Mouse (Mus musculus): ENCODE measurements at regions not wholly inside any gene's neighbourhood (a gene's known extent, or its start where the extent isn't known, plus 50 kb on each side); places are given as distances from the start of the nearest gene placed in this dataset.

DNA sequence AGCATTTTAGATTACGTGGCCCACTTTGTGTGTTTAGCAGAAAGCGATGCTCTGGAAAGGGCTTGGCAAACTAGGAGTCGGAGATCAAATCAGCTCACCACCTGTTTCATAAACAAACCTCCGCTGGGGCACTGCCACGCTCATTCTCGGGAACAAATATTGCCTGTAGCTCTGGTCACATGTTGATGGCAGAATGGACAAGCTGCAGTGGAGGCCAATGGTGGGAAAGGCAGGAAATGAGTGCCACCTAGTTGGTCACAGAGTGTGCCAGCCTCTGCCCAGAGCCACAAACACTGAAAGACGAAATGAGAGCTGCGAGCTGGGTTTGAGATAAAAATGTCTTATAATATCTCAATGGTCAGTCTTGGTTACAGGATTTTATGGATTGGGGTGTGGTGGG lies 259.2 kb upstream of the Csf3r start:
- DNase-seq (ENCODE audit: low spot score in 2 of 2) = no peak

DNA sequence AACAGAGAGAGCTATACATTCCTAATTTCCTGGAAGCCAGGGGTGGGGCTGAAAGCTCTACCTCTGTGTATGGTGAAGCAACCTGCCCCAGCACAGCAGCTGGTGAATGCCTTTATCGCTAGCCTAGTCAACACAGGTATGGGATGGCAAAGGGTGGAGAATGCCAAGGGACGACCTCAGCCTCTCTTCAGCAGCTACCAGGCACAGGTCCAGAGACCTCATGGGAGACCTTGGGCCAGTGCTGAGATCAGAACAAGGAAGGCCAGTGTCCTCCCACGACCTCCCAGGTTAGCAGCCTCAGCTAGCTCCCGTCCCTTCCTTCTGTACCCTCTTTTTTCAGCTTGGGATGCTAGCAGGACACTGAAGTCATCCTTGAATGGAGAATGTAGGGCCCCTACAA lies 247.2 kb upstream of the Csf3r start:
- DNase-seq (ENCODE audit: low spot score in 2 of 2) = no peak

DNA sequence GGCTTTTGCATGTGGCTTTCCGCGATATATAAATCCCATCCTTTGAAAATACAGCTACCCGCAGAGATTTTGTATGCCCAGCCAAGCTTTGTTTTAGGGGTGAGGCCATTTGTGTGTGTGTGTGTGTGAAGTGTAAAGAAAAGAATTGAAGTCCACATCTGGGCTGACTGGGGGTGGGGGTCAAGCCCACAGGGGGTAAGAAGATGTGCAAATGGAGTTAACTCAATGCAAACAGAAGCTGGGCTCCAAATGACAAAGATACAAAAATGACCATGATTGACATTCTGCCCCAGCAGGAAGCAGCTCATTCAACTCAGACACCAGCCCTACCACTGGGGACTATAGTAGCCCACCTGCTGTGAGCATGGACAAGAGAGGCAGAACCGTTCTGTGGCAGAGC lies 244.2 kb upstream of the Csf3r start:
- no peak for DNase-seq (ENCODE audit: low spot score in 2 of 2)

DNA sequence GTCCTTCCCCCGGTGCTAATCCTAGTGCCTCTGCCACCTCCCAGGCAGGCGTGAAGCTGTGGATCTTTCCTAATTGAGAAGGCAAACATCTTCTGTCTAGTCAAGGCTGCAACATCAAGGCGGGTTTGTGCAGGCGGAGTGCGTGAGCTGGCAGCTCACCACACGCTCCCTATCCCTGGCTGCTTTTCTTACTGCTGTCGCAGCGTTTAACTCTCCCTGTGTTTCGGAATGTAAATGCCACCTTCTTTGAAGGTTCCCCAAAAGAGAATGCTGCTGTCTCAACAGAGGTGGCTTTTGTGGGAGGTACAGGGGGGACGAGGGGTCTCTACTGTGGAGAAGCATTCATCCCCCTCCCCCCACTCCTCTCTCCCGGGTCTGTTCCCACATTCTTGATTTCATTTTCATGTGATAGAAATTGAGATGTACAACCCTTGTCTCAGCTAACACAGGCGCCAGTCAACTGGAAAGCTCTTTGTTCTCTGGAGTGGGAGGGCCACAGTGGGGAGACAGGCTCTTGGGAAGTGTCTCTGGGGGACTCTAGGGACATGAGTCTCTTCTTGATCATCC lies 243.3 kb upstream of the Csf3r start:
- DNase-seq (ENCODE audit: low spot score in 2 of 2) = peak; percentile 33 to 59

DNA sequence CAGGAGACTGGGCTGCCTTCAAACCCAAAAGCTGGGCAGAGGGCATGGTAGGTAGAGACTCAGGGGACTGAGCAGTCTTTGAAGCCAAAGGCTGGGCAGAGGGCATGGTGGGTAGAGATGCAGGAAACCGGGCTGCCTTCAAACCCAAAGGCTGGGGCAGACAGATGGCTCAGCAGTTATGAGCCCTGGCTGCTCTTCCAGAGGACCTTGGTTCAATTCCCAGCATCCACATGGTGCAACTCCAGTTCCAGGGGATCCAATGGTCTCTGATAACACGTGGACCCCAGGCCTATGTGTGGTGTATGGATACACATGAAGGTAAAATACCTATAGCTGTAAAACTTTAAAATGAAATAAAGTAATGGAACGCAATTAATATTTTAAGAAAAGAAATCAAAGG lies 242.0 kb upstream of the Csf3r start:
- DNase-seq (ENCODE audit: low spot score in 2 of 2) = no peak

DNA sequence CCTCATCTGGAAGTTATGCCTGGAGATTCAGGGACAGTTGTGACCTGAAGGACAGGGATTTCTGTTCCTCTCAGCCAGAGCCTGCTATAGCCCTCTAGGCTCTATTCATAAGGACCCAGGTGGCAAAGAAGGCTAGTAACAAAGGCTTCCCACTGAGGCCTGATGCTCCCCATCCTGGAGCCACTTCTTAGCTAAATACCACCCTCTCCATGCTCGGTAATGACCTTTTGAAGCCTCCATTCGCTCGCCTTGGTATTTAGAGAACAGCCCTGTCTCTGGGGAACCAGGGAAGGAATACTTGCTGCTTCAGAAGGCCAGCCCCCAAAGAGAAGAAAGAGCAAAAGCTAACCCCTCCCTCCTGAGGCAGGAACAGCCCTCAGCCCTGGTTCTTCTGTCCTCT lies 238.3 kb upstream of the Csf3r start:
- DNase-seq (ENCODE audit: low spot score in 2 of 2) = no peak

DNA sequence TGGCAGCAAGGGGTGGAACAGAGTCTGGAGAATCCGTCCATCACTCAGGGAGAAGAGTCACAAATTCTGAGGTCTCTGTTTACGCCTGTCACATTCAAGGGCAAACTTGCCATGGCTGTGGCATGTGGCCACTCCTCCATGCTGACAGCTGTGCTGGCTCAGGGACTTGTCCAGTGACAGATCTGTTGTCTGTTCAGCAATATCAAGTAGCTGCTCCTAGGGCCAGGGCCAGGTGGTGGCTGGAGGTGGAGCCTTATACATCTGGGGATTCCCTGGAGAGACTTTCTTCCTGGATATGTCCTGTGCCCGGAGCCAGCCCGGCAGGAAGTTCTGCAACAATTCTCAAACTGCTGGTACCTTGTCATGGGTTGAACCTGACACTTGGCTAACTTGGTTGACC lies 229.7 kb upstream of the Csf3r start:
- no peak for DNase-seq (ENCODE audit: low spot score in 2 of 2)

DNA sequence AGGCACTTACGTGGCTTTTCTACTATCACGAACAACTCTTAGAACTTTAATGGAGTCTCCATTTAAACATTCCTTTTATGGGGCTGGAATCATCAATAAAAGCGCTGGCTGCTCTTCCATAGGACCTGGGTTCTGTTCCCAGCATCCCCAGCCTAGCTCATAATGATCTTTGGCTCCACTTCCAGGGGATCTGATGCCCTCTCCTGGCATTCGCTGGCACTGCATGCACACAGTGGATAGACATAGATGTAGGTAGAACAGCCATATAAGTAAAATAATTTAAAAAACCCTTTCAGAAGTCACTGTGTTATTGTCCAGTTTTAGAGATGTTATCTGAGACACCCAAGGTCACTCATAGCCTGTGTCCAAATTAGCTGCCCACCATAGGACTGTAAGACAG lies 216.4 kb upstream of the Csf3r start:
- no peak for DNase-seq (ENCODE audit: low spot score in 2 of 2)

DNA sequence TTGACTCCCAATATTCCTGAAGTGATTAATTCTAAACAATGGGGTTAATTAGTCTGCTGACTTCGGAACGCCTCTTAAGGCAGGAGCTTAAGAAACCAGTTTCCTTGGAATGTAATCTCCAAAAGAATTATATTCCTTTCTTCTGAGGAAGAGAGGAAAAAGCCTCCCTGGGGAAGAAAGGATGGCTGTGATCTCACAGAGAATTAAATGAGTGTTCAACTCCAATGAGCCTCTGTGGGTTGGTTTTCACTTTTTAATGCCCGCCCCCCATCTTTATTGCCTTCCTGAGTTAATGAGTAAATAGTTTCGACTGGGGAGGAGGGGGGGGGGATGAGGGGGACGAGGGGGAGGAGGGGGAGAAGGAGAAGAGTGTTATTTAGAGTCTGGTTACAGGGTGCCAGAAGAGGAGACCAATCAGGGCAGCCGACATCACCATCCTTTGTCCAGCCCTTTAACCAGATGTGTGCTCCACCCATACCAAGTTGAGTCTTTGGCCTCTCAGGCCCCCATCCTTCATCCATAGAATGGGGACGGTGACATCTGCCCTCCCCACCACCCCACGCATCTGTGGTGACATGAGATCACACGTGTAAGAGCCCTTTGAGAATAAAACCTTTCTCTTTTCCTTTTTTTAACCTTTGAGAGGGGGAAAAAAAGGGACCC lies 214.8 kb upstream of the Csf3r start:
- no peak for DNase-seq (ENCODE audit: low spot score in 2 of 2)

DNA sequence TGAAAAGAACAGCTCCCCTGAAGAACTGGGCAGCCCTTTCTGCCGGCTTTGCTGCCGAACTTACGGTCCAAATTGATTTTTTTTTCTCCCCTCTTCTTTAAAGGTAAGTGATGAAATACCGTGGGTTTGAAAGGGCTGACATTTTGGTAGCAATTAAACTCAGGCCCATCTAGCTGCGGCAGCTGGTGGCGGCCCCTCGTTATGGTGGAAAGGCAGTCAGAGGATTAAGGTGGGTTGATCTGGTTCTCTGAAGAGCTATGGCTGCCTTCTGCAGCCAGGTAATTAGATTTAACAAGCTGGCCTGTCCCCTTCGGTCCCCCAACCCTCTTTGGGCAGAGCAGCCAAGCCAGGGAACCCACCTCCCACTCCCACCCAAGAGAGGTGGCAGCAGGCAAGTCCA lies 214.1 kb upstream of the Csf3r start:
- DNase-seq (ENCODE audit: low spot score in 2 of 2) = no peak

DNA sequence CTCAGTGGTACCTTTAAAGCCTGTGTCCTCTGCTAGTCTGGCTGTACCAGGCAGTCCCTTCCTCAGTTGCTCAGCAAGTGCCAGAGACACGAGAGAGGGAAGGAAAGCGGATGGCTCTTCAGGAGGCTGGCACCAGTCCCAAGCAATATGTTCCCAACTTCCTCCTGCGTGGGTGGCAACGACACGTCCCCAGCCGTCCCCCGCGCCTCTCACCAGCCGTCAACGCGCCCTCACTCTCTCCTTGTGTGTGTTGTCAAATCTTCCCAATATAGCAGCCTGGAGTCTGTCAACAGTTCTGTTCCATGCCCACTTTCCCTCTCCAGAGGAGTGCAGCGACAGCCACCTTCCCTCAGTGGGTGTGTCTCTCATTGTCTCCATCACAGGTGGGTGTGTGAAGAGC lies 210.0 kb upstream of the Csf3r start:
- DNase-seq (ENCODE audit: low spot score in 2 of 2) = peak; percentile 75 to 87

DNA sequence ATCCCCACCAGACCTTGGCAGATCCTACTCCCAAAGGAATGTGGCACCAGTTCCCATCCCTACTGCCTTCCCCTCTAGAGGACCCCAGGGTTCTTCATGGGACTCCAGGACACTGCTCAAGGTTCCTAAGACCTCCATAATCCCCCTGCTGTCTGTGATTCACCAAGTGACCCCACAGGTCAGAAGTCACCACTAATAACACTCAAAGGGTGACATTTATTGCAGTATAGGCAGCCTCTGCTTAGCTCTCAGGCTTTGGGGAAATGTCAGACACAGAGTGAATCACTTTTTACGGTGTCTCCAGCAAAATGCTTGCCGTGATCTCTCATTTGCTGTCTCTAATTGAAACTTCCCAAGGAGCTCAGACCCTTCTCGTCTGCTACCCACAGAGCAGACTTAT lies 209.1 kb upstream of the Csf3r start:
- no peak for DNase-seq (ENCODE audit: low spot score in 2 of 2)

DNA sequence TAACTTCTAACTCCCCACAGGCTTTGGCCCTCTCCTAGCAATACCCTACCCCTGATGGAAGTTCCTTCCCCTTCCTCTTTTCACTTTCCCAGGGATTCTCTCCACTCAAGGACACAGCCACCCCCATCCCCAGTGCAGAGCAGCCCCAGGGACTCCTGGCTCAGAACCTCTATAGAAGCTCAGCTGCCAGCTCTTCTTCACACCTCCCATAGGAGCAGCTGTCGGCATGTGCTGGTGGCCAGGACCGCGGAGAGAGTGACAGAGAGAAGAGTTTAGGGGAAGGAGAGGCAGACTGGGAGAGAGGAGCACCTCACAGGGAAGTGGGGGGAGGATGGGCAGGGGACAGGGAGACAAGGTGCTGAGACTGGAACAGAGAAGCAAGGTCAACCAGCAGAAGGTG lies 199.8 kb upstream of the Csf3r start:
- DNase-seq (ENCODE audit: low spot score in 2 of 2) = peak; percentile 50 to 65

DNA sequence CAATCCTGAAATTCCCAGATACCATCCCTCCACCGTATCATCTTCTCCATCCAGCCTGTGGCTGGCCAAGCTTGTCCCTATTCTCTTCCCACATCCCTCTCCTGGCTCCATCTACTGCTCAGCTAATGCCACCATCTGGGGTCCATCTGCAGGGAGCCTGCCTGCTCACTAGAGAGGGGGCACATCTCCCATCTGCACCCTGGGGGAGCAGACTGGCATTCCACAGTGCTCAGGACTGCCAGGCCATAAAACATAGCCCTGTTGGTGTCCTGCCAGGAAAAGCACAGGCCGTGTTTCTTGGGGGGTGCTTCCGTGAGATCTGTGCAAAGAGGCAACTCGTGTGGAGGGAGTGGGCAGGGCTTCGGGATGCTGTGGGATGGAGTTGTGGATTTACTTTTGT lies 197.9 kb upstream of the Csf3r start:
- DNase-seq (ENCODE audit: low spot score in 2 of 2) = peak; percentile 65 to 68

DNA sequence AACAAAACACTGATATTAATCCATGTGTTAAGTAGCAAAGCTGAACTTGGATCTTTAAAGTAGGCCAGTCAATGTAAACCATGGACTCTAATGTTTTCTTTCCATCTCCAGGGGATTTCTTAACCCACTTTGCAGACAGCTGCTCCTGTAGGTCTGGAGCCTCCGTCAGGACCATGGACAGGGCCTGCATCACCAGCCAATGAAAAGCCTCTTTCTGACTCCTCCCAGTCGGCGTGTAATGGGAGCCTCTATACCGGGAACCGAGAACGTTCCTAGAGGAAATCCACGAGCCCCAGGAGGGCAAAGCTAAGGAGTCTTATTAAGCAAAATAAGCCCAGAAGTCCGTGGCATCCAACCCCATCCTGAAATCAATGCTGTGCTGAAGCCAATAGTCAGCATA lies 189.1 kb upstream of the Csf3r start:
- DNase-seq (ENCODE audit: low spot score in 2 of 2) = no peak

DNA sequence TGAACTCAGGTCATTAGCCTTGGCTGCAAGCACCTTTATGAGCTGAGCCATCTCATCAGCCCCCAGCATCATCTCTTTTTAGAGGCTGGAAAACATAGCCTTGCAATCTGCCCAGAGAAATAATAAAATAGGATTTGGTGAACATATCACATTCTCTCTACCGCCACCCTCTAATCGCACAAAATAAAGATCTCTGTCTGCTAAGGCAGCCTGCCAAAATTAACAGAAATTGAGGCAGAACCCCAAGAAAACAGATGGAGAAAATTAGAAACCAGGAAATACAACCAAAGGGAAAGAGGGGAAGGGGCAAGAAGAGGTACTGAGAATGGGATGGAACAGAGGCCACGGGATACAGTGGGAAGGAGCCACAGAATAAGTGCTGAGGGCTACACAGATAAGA lies 176.8 kb upstream of the Csf3r start:
- DNase-seq (ENCODE audit: low spot score in 2 of 2) = peak; percentile 43 to 65

DNA sequence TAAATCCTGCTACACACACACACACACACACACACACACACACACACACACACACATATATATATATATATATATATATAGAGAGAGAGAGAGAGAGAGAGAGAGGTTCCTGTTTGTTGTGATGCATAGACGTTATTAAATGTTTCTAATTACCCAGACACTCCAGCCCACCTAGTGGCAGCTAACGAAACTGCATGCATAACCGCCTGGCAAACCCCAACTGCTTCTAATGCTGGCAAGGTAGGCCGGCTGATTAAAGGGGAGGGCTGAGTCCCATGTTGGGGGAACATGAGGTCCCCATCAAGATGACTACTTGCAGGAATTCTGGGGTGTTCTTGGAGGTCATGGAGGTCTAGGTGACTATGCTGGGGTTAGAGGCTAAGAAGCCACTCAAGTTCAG lies 174.1 kb upstream of the Csf3r start:
- DNase-seq (ENCODE audit: low spot score in 2 of 2) = peak; percentile 44 to 84

DNA sequence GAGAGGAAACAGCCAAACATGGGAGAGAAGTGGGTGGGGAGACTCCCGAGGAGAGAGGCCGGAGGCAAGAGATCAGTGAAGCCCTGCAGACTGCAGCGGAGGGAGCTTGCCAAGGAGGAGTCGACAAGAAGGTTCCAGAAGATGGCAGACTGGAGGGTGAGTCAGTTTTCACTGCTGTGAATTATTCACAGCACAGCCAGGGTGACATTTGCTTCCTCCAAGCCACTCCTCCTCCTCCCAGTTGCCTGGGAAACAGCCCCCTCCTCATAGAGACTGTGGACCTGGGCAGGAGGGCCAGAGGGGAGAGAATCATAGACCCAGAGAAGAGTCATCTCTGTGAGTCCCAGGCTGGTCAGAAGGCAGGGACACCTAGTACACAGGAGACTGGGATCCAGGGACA lies 171.8 kb upstream of the Csf3r start:
- DNase-seq (ENCODE audit: low spot score in 2 of 2) = peak; percentile 9 to 20

DNA sequence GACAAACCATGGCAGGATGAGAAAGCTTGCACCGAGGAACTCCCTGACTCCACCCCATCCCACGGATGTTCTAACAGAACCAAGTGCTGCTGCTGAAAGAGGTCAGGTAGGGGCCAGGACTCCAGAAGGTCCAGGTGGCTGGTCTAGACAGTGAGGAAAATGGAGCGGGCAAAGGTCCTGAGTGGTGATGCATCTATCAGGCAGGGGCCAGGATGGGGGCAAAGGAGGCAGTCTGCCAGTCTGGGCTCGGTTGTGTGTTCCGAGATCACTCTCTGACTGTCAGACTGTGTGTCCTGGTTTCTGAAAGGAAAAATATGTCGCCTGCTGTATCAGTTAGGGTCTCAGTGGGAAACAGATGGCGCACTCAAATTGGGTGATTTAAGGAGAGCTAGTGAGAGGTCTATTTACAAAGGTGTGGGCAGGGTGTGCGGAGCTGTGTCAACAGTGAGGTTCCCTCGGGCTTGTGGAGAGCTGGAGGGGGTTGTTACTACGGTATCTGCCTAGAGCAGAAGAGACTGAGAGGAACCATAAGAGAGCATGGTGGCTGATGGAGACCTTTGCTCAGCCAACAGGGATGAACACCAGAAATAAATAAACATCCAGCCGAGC lies 168.3 kb upstream of the Csf3r start:
- peak; percentile 10 to 19 for DNase-seq (ENCODE audit: low spot score in 2 of 2)

DNA sequence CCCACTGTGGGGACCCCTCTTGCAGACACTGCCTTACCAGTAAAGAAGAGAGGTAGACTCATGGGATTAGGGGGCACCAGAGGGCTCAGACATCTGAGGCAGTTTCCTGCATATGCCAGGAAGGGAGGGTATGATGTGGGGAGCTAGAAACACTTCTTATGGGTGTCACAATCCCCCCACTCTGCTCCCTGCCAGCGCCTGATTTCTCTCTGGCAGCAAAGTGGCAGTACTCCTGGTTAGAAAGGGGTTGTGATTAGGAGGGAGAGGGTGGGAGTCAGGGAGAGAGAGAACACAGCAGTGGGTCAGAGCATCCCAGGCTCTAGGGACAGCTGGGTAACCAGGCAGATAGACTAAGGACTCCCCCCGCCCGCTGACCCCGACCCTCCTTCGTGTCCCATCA lies 167.6 kb upstream of the Csf3r start:
- no peak for DNase-seq (ENCODE audit: low spot score in 2 of 2)

DNA sequence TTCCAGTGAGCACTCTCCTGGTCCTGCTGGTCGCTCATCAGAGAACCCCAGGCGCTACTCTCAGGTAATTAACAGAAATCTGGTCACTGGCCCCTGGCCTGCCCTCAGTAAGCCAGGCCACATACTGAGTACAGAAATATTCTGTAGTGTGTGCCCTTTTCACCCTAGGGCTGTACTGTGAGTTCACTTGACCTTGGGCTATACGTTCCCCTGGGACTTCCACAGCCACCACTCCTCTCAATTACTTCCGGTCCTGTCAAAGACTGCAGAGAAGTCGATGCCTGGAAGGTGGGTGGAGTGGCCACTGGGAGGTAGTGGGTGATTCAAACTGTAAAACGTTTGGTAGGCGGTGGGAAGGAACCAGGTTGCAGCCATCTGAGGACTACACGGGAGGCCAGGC lies 159.3 kb upstream of the Csf3r start:
- DNase-seq (ENCODE audit: low spot score in 2 of 2) = no peak

DNA sequence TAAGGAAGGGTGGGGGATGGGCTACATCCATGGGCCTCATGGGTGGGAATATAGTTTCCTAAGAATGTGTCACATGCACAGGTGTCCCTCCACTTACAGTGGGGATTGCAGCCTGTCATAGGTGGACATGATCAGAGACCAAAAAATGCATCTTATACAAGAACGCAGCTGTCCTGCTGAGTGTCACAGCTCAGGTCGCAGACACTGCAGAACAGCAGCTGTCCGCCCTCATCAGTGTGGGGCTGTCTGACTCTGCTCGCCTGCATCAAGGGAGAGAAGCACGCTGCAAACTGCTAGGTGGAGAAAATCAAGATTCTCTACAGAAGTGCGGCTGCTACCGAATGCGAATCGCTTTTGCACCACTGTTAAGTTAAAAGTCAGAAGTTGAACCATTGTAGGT lies 158.6 kb upstream of the Csf3r start:
- no peak for DNase-seq (ENCODE audit: low spot score in 2 of 2)

DNA sequence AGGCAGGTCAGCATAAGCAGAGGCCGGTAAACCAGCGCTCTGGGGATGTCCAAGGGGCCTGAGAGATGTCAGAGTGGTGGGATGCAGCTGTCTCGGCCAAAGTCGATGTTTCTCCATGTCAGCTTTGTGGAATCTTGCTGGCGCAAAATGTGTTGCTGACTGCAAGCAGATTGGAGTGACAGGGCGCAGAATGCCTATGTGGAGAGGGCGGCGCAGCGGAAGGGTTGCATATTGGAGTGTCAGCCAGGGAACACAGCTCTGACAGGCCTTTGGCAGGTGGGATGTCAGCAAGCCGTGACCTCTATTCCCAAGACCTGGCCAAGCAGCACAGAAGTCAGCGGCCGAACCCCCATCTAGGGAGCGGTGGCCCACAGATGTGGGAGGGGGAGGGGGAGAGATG lies 153.1 kb upstream of the Csf3r start:
- DNase-seq (ENCODE audit: low spot score in 2 of 2) = no peak

Data from layer of hippocampus, adult 18-20 months (tissue).